Mouse (Mus musculus): ENCODE data around the gene Sipa1l1. TPM values are rescaled to one million over a fixed set of nuclear protein-coding genes. Genes with fewer than 3 reads are reported as not detected.

Sipa1l1 gene
- polyA plus RNA-seq, 1 experiment, result 152 TPM

DNA sequence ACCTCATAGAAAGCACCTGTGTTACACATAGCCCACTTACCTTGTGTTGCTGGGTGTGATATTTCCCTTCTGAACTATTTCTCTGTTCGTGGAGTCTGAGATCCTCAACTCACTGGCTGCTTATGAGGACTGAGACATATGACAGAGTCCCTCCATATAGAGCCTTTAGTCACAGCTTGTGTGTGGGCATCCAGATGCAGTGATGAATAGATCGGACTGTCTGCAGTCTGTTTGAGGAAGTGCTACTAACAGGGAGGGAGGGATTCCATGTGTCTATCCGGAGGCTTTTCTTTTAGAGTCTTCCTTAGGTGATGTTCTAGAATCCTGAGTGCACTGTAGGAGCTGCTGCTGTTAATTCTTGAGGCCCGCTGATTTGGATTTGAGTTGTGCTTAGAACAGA lies 165.4 kb downstream of the Sipa1l1 start:
- Histone ChIP-seq H3K27ac (ENCODE audit: insufficient read depth, low read length) (no peak overlapping the region), H3K4me3 (ENCODE audit: insufficient read depth, low read length) (no peak overlapping the region), H3K4me1 (ENCODE audit: control insufficient read depth, insufficient read depth, low read length) (peaks cover 4% of the 10 kb centered on the region; the same call in 1 of the 2 replicates)
- TF ChIP-seq CTCF (IDR thresholded peaks at IDR 0.05; ENCODE audit: extremely low read depth, insufficient read depth, low read length) (no peak), POLR2A (IDR thresholded peaks at IDR 0.05; ENCODE audit: extremely low read depth, insufficient read depth, low read length) (no peak)

GRCm38 (mm10) chr12:82335095-82335494 lies 166.0 kb downstream of the Sipa1l1 start:
- 0 out of 2 replicates have a peak overlapping the region, but pooled peaks have one; percentile 10 for H3K27ac ChIP-seq (ENCODE audit: insufficient read depth, low read length)

GRCm38 (mm10) chr12:82338550-82338949 lies 169.4 kb downstream of the Sipa1l1 start:
- Histone ChIP-seq H3K27ac (ENCODE audit: insufficient read depth, low read length) (no peak overlapping the region), H3K4me3 (ENCODE audit: insufficient read depth, low read length) (peak overlapping the region; percentile 39; the same call in 1 of the 2 replicates), H3K4me1 (ENCODE audit: control insufficient read depth, insufficient read depth, low read length) (peaks cover 8% of the 10 kb centered on the region)
- TF ChIP-seq POLR2A (IDR thresholded peaks at IDR 0.05; ENCODE audit: extremely low read depth, insufficient read depth, low read length) (no peak), CTCF (IDR thresholded peaks at IDR 0.05; ENCODE audit: extremely low read depth, insufficient read depth, low read length) (no peak)

More at GRCm38 (mm10) chr12:82335095-82335494, 166.0 kb downstream of the Sipa1l1 start:
- Histone ChIP-seq H3K4me1 (ENCODE audit: control insufficient read depth, insufficient read depth, low read length) (peaks cover 4% of the 10 kb centered on the region; the same call in 1 of the 2 replicates), H3K4me3 (ENCODE audit: insufficient read depth, low read length) (no peak overlapping the region)
- no peak for TF ChIP-seq POLR2A (IDR thresholded peaks at IDR 0.05; ENCODE audit: extremely low read depth, insufficient read depth, low read length)
- no peak for TF ChIP-seq CTCF (IDR thresholded peaks at IDR 0.05; ENCODE audit: extremely low read depth, insufficient read depth, low read length)

- TF ChIP-seq POLR2A (IDR thresholded peaks at IDR 0.05; ENCODE audit: extremely low read depth, insufficient read depth, low read length) (peak; percentile 54; the same call in 1 of the 2 replicates), CTCF (IDR thresholded peaks at IDR 0.05; ENCODE audit: extremely low read depth, insufficient read depth, low read length) (no peak)
- peak overlapping the region; percentile 57 for H3K27ac ChIP-seq (ENCODE audit: insufficient read depth, low read length)
- peak overlapping the region; percentile 39 for H3K4me3 ChIP-seq (ENCODE audit: insufficient read depth, low read length)
- peaks cover 9% of the 10 kb centered on the region for H3K4me1 ChIP-seq (ENCODE audit: control insufficient read depth, insufficient read depth, low read length)
Measured at GRCm38 (mm10) chr12:82339221-82339861, 170.2 kb downstream of the Sipa1l1 start.

GRCm38 (mm10) chr12:82340196-82340918 lies 171.2 kb downstream of the Sipa1l1 start:
- H3K4me3 ChIP-seq (ENCODE audit: insufficient read depth, low read length), result peak overlapping the region; percentile 39
- TF ChIP-seq CTCF (IDR thresholded peaks at IDR 0.05; ENCODE audit: extremely low read depth, insufficient read depth, low read length), result no peak
- no peak for TF ChIP-seq POLR2A (IDR thresholded peaks at IDR 0.05; ENCODE audit: extremely low read depth, insufficient read depth, low read length)
- no peak overlapping the region for H3K27ac ChIP-seq (ENCODE audit: insufficient read depth, low read length)
- peaks cover 9% of the 10 kb centered on the region for H3K4me1 ChIP-seq (ENCODE audit: control insufficient read depth, insufficient read depth, low read length)

GRCm38 (mm10) chr12:82341181-82341580 lies 172.1 kb downstream of the Sipa1l1 start:
- peaks cover 15% of the 10 kb centered on the region for H3K4me1 ChIP-seq (ENCODE audit: control insufficient read depth, insufficient read depth, low read length)
- peak overlapping the region; percentile 39; the same call in 1 of the 2 replicates for H3K4me3 ChIP-seq (ENCODE audit: insufficient read depth, low read length)
- H3K27ac ChIP-seq (ENCODE audit: insufficient read depth, low read length), result no peak overlapping the region
- no peak for TF ChIP-seq CTCF (IDR thresholded peaks at IDR 0.05; ENCODE audit: extremely low read depth, insufficient read depth, low read length)
- no peak for TF ChIP-seq POLR2A (IDR thresholded peaks at IDR 0.05; ENCODE audit: extremely low read depth, insufficient read depth, low read length)

DNA sequence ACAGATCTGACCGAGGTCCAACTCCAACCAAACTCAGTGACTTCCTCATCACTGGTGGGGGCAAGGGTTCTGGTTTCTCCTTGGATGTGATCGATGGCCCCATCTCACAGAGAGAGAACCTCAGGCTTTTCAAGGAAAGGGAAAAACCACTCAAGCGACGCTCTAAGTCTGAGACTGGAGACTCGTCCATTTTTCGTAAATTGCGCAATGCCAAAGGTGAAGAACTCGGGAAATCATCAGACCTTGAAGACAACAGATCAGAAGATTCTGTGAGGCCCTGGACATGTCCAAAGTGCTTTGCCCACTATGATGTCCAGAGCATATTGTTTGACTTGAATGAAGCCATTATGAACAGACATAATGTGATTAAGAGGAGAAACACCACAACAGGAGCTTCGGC lies 172.6 kb downstream of the Sipa1l1 start:
- H3K27ac ChIP-seq (ENCODE audit: insufficient read depth, low read length), result no peak overlapping the region
- TF ChIP-seq CTCF (IDR thresholded peaks at IDR 0.05; ENCODE audit: extremely low read depth, insufficient read depth, low read length), result no peak
- TF ChIP-seq POLR2A (IDR thresholded peaks at IDR 0.05; ENCODE audit: extremely low read depth, insufficient read depth, low read length), result no peak
- no peak overlapping the region for H3K4me3 ChIP-seq (ENCODE audit: insufficient read depth, low read length)
- H3K4me1 ChIP-seq (ENCODE audit: control insufficient read depth, insufficient read depth, low read length), result peaks cover 20% of the 10 kb centered on the region

GRCm38 (mm10) chr12:82350082-82350481 lies 181.0 kb downstream of the Sipa1l1 start:
- H3K27ac ChIP-seq (ENCODE audit: insufficient read depth, low read length), result no peak overlapping the region
- H3K4me1 ChIP-seq (ENCODE audit: control insufficient read depth, insufficient read depth, low read length), result peaks cover 28% of the 10 kb centered on the region
- TF ChIP-seq CTCF (IDR thresholded peaks at IDR 0.05; ENCODE audit: extremely low read depth, insufficient read depth, low read length), result no peak
- TF ChIP-seq POLR2A (IDR thresholded peaks at IDR 0.05; ENCODE audit: extremely low read depth, insufficient read depth, low read length), result no peak
- no peak overlapping the region for H3K4me3 ChIP-seq (ENCODE audit: insufficient read depth, low read length)

GRCm38 (mm10) chr12:82350891-82351290 lies 181.8 kb downstream of the Sipa1l1 start:
- TF ChIP-seq POLR2A (IDR thresholded peaks at IDR 0.05; ENCODE audit: extremely low read depth, insufficient read depth, low read length), result no peak

GRCm38 (mm10) chr12:82353660-82354059 lies 184.5 kb downstream of the Sipa1l1 start:
- H3K4me3 ChIP-seq (ENCODE audit: insufficient read depth, low read length), result no peak overlapping the region
- peaks cover 11% of the 10 kb centered on the region for H3K4me1 ChIP-seq (ENCODE audit: control insufficient read depth, insufficient read depth, low read length)
- TF ChIP-seq POLR2A (IDR thresholded peaks at IDR 0.05; ENCODE audit: extremely low read depth, insufficient read depth, low read length), result no peak
- TF ChIP-seq CTCF (IDR thresholded peaks at IDR 0.05; ENCODE audit: extremely low read depth, insufficient read depth, low read length), result no peak
- H3K27ac ChIP-seq (ENCODE audit: insufficient read depth, low read length), result no peak overlapping the region

More at GRCm38 (mm10) chr12:82350891-82351290, 181.8 kb downstream of the Sipa1l1 start:
- Histone ChIP-seq H3K4me3 (ENCODE audit: insufficient read depth, low read length) (no peak overlapping the region), H3K4me1 (ENCODE audit: control insufficient read depth, insufficient read depth, low read length) (peaks cover 27% of the 10 kb centered on the region), H3K27ac (ENCODE audit: insufficient read depth, low read length) (no peak overlapping the region)

Measured in cortical plate, adult 2 months (tissue).